Mouse (Mus musculus) myocyte (in vitro differentiated cells): ENCODE measurements at regions not wholly inside any gene's neighbourhood (a gene's known extent, or its start where the extent isn't known, plus 50 kb on each side); places are given as distances from the start of the nearest gene placed in this dataset.

Experiments
- H3K27me3 ChIP-seq: one replicate; pipeline ENCODE4 v1.6.1; 2011; ENCODE audit not compliant: control insufficient read depth, insufficient read depth, insufficient read length
- H3K36me3 ChIP-seq: one replicate; pipeline ENCODE4 v1.6.1; 2011; ENCODE audit not compliant: control insufficient read depth, insufficient read depth
- H3K4me2 ChIP-seq: one replicate; pipeline ENCODE4 v1.6.1; 2011; ENCODE audit warnings: low read depth, control low read depth
- H3K4me3 ChIP-seq: one replicate; pipeline ENCODE4 v1.5.1; 2011; ENCODE audit warnings: mild to moderate bottlenecking, control low read depth, moderate library complexity
- H3K79me2 ChIP-seq: one replicate; pipeline ENCODE4 v1.6.1; 2011; ENCODE audit not compliant: control insufficient read depth, insufficient read depth
- H3ac ChIP-seq: one replicate; pipeline ENCODE4 v1.6.1; 2011; ENCODE audit not compliant: control insufficient read depth, insufficient read length
- CEBPB ChIP-seq: IDR thresholded peaks from 2 replicates; pipeline ENCODE4 v1.6.1; 2011; ENCODE audit warnings: mild to moderate bottlenecking, moderate library complexity; ENCODE audit not compliant: poor library complexity, insufficient read depth, severe bottlenecking
- E2F4 ChIP-seq: IDR thresholded peaks from one replicate; pipeline ENCODE4 v1.6.1; 2011; ENCODE audit warnings: mild to moderate bottlenecking, control low read depth, moderate library complexity; ENCODE audit not compliant: insufficient read depth
- MAX ChIP-seq: IDR thresholded peaks from one replicate; pipeline ENCODE4 v1.6.1; 2011; ENCODE audit warnings: low read depth, mild to moderate bottlenecking, control low read depth
- MYOD1 ChIP-seq, 3 experiments: IDR thresholded peaks; one replicate each; pipeline ENCODE4 v1.6.1; 2011; ENCODE audit warnings: control low read depth in 2 of 3, low read depth in 2 of 3, mild to moderate bottlenecking in 2 of 3, moderate library complexity in 1 of 3; ENCODE audit not compliant: insufficient read length in 2 of 3, control insufficient read depth in 1 of 3
- MYOG ChIP-seq, 3 experiments: IDR thresholded peaks; one replicate each; pipeline ENCODE4 v1.6.1; 2011; ENCODE audit warnings: control low read depth in 2 of 3, low read depth in 2 of 3, mild to moderate bottlenecking in 2 of 3; ENCODE audit not compliant: insufficient read length in 2 of 3, control insufficient read depth in 1 of 3, insufficient read depth in 1 of 3
- POLR2A ChIP-seq: IDR thresholded peaks from one replicate; pipeline ENCODE4 v1.6.1; 2011; ENCODE audit warnings: low read depth, mild to moderate bottlenecking, control low read depth, moderate library complexity; ENCODE audit not compliant: insufficient read length
- POLR2AphosphoS2 ChIP-seq: IDR thresholded peaks from one replicate; pipeline ENCODE4 v1.6.1; 2011; ENCODE audit warnings: low read depth, control low read depth; ENCODE audit not compliant: insufficient read length
- REST ChIP-seq: IDR thresholded peaks from one replicate; pipeline ENCODE4 v1.6.1; 2011; ENCODE audit warnings: mild to moderate bottlenecking, control low read depth, moderate library complexity; ENCODE audit not compliant: insufficient read depth, insufficient read length
- SRF ChIP-seq: IDR thresholded peaks from one replicate; pipeline ENCODE4 v1.6.1; 2011; ENCODE audit warnings: low read depth; ENCODE audit not compliant: control insufficient read depth, insufficient read length
- TCF12 ChIP-seq: IDR thresholded peaks from one replicate; pipeline ENCODE4 v1.6.1; 2011; ENCODE audit warnings: mild to moderate bottlenecking, control low read depth; ENCODE audit not compliant: poor library complexity, insufficient read depth, severe bottlenecking
- TCF3 ChIP-seq: IDR thresholded peaks from one replicate; pipeline ENCODE4 v1.6.1; 2011; ENCODE audit warnings: low read depth, control low read depth; ENCODE audit not compliant: insufficient read length
- USF1 ChIP-seq: IDR thresholded peaks from one replicate; pipeline ENCODE4 v1.6.1; 2011; ENCODE audit warnings: low read depth, mild to moderate bottlenecking, control low read depth, moderate library complexity

DNA sequence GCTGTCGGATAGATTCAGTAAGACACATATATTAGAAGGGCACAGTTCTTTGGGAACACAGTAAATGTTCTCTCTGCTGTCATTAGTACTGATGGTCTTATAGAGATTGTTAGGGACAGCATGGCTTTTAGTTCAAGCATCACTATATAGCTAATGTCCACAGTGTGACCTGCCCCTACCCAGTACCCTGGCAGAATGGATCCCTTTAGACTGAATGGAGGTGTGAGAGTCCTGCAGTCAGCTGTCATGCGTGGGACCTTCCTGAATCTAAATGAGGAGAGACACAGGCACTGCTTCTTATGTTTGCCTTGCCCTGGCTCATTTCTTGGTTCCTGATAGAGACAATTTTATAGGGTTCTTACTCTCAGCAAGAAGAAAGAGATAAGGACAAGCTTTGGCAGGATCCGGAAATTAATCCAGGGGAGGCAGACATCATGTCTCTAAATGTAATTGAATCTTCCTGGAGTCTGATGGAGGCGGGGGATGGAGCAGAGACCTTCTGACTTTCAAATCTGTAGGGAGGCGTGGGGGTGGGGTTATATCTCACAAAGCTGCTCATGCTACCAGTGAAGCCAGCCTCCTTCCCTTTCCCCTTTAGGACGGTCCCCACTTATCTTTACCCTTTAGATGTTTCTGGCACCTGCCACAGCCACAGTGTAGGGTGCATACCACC, 456.5 kb downstream of the Dhx35 start:
- Histone ChIP-seq H3K4me2 (no peak overlapping the region), H3K79me2 (no peaks in the 10 kb centered on the region), H3K27me3 (no peaks in the 10 kb centered on the region), H3K4me3 (no peak overlapping the region), H3ac (no peak overlapping the region), H3K36me3 (no peaks in the 10 kb centered on the region)
- no peak for TF ChIP-seq POLR2AphosphoS2

GRCm38 (mm10) chr2:159270221-159271080, 475.8 kb downstream of the Dhx35 start:
- H3K27me3 ChIP-seq, result no peaks in the 10 kb centered on the region
- TF ChIP-seq POLR2A (no peak), MYOD1 (IDR thresholded peaks at IDR 0.05; ENCODE audit: control insufficient read depth in 1 of 3, insufficient read length in 2 of 3, low read depth in 2 of 3) (no peak), E2F4 (no peak), TCF12 (no peak), POLR2AphosphoS2 (no peak)
- H3K4me3 ChIP-seq, result no peak overlapping the region
- H3K36me3 ChIP-seq, result no peaks in the 10 kb centered on the region
- H3K4me2 ChIP-seq, result no peak overlapping the region
- H3K79me2 ChIP-seq, result no peaks in the 10 kb centered on the region
- no peak overlapping the region for H3ac ChIP-seq

- H3ac ChIP-seq, result no peak overlapping the region
- no peak overlapping the region for H3K4me2 ChIP-seq
- no peak for TF ChIP-seq MYOG (IDR thresholded peaks at IDR 0.05; ENCODE audit: control insufficient read depth in 1 of 3, insufficient read depth in 1 of 3, insufficient read length in 2 of 3, low read depth in 2 of 3)
- no peak for TF ChIP-seq REST
- no peak for TF ChIP-seq TCF3
- TF ChIP-seq TCF12, result no peak
- no peak for TF ChIP-seq MAX
- TF ChIP-seq USF1, result no peak
- TF ChIP-seq SRF, result no peak
- TF ChIP-seq POLR2AphosphoS2, result no peak
- no peak for TF ChIP-seq E2F4
- TF ChIP-seq CEBPB, result no peak
- no peak for TF ChIP-seq MYOD1 (IDR thresholded peaks at IDR 0.05; ENCODE audit: control insufficient read depth in 1 of 3, insufficient read length in 2 of 3, low read depth in 2 of 3)
- TF ChIP-seq POLR2A, result no peak
- no peaks in the 10 kb centered on the region for H3K27me3 ChIP-seq
- H3K36me3 ChIP-seq, result no peaks in the 10 kb centered on the region
- H3K79me2 ChIP-seq, result no peaks in the 10 kb centered on the region
- no peak overlapping the region for H3K4me3 ChIP-seq
These were observed 484.3 kb downstream of the Dhx35 start for GRCm38 (mm10) chr2:159278896-159279295.

DNA sequence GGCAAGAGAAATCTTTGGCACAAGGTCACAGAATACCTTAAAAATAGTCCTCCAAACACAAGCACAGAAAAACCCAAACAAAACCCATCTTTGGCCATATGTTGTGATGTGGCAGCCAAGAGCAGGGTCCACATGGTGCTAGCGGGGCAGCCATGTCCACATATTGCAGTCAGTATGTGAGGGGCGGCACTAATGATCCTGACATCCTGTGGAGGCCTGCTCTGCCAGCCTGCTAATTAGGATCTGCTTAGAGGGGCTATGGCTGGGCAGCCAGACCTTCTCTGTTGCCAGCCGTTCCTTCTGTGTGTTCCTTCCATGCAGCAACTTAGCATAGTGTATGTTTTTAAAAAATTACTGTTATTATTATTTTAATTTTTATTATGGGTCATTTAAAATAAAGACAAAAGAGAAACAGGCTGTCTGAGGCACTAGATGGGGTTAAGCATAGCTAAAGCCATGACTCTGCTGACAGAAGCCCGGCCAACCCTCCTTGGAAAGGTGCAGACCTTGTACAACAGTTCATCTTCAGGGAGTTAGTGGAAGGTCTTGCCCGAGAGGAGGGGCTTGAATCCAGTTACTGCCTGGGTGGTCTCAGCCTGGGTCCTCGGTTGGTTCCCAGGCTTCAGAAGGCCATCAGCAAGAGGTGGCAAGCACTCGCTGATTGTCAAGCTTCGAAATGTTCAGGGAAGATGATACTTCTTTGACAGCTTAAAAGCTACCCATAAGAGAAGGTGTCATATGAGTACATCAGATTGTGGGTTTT, 487.1 kb downstream of the Dhx35 start:
- Histone ChIP-seq H3ac (no peak overlapping the region), H3K27me3 (no peaks in the 10 kb centered on the region), H3K4me3 (no peak overlapping the region), H3K79me2 (no peaks in the 10 kb centered on the region), H3K4me2 (no peak overlapping the region), H3K36me3 (no peaks in the 10 kb centered on the region)
- TF ChIP-seq MYOG (IDR thresholded peaks at IDR 0.05; ENCODE audit: control insufficient read depth in 1 of 3, insufficient read depth in 1 of 3, insufficient read length in 2 of 3, low read depth in 2 of 3), result no peak
- TF ChIP-seq SRF, result no peak
- TF ChIP-seq CEBPB, result no peak
- TF ChIP-seq TCF3, result no peak
- no peak for TF ChIP-seq TCF12
- TF ChIP-seq USF1, result no peak
- TF ChIP-seq POLR2A, result no peak
- no peak for TF ChIP-seq REST
- TF ChIP-seq E2F4, result no peak
- no peak for TF ChIP-seq MYOD1 (IDR thresholded peaks at IDR 0.05; ENCODE audit: control insufficient read depth in 1 of 3, insufficient read length in 2 of 3, low read depth in 2 of 3)
- TF ChIP-seq POLR2AphosphoS2, result no peak
- no peak for TF ChIP-seq MAX
